Mouse (Mus musculus): ENCODE measurements around the gene Ifne.

DNA sequence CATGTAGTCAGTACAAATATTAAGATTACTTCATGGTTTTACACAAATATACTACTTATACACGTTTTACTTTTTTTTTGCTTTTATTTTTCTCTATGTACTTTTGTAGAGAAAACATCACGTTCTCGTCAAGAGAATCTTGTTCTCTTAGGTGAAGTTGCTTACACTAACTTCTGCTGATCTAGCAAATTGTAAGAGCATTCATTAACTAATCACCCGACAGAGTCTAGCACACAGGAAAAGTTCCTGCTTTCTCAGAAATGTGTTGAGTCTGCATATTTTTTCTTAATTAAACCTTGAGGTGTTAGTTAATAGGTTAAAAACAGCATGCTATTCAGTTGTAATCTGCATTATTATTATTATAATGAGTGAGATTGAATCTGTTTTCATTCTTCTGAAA, 1.2 kb downstream of the Ifne start:
- TF ChIP-seq CTCF (IDR thresholded peaks at IDR 0.05; ENCODE audit: control insufficient read depth, insufficient read depth, low read length) (no peak), POLR2A (IDR thresholded peaks at IDR 0.05; ENCODE audit: borderline replicate concordance, control insufficient read depth, low read depth, low read length) (no peak)

Measured in bone marrow, adult 2 months (tissue).